Mouse (Mus musculus): Measurements from ENCODE around the gene P2ry10b. TPM values are rescaled to one million over a fixed set of nuclear protein-coding genes. Genes with fewer than 3 reads are reported as not detected.

The P2ry10b gene
- polyA plus RNA-seq (2015; fragmentation: Illumina TruSeq; extraction: RNeasy Lipid Tissue Mini Kit (QIAGEN cat#74804); ENCODE audit: insufficient read depth, low read depth, low replicate concordance), result 1.1 TPM

DNA sequence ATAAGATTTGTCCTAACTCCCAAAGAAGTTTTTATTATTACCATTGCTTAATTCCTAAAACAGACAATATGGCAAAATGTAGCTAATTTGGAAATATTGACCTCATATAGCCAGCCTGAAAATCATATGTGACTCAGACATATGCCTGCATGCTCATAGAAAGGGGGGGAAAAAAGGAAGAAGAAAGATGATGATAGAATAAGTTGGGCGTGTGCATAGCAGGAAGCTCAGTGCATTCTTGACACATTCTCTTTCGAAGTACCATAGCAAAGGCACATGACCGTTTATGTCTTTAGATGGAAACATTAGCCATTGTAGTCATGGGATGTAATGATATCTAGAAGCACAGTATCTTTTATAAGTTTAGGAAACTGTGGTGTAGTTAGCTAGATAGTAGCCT lies at the start of gene P2ry10b:
TSS of gene P2ry10b (plus strand) at position 247 of the 400 bp plus-strand sequence.

Other genes with a start within 250 kb of the P2ry10b start
- 0.18 TPM for gene Lpar4, start 228.3 kb upstream of the P2ry10b start, polyA plus RNA-seq (2015; fragmentation: Illumina TruSeq; extraction: RNeasy Lipid Tissue Mini Kit (QIAGEN cat#74804); ENCODE audit: insufficient read depth, low read depth, low replicate concordance)
- gene P2ry10, start 60.4 kb upstream of the P2ry10b start, polyA plus RNA-seq (2015; fragmentation: Illumina TruSeq; extraction: RNeasy Lipid Tissue Mini Kit (QIAGEN cat#74804); ENCODE audit: insufficient read depth, low read depth, low replicate concordance), result 0.37 TPM
- 1.6 TPM for gene Gpr174, start 107.0 kb downstream of the P2ry10b start, polyA plus RNA-seq (2015; fragmentation: Illumina TruSeq; extraction: RNeasy Lipid Tissue Mini Kit (QIAGEN cat#74804); ENCODE audit: insufficient read depth, low read depth, low replicate concordance)

Data from pancreas, adult 10 weeks (tissue).